Mouse (Mus musculus) hindbrain, embryonic 16.5 days (tissue): ENCODE data around the gene Cant1. TPM values are rescaled to one million over a fixed set of nuclear protein-coding genes. Genes with fewer than 3 reads are reported as not detected.

ENCODE experiments used
- ATAC-seq: fragments of 200-750 bp; cut with Nextera tagmentation; 2 replicates; pipeline ENCODE4 v1.8.0; 2017; ENCODE audit warnings: moderate TSS enrichment, moderate library complexity
- H3K27ac ChIP-seq: fragments of 300-500 bp; sonication (generic); 2 replicates; pipeline ENCODE4 v1.5.1; 2014; ENCODE audit warnings: low read depth, mild to moderate bottlenecking, control low read depth, low read length, moderate library complexity
- H3K27me3 ChIP-seq: fragments of 300-500 bp; sonication (generic); replicated peaks from 2 replicates; pipeline ENCODE4 v1.6.1; 2014; ENCODE audit warnings: low read length; ENCODE audit not compliant: control insufficient read depth, insufficient read depth
- H3K36me3 ChIP-seq: fragments of 300-500 bp; sonication (generic); 2 replicates; pipeline ENCODE4 v1.6.1; 2014; ENCODE audit warnings: mild to moderate bottlenecking, low read length, moderate library complexity, mixed read lengths; ENCODE audit not compliant: control insufficient read depth, insufficient read depth
- H3K4me1 ChIP-seq: fragments of 300-500 bp; sonication (generic); 2 replicates; pipeline ENCODE4 v1.6.1; 2014; ENCODE audit warnings: low read depth, low read length; ENCODE audit not compliant: control insufficient read depth, insufficient read depth
- H3K4me2 ChIP-seq: fragments of 300-500 bp; sonication (generic); 2 replicates; pipeline ENCODE4 v1.6.1; 2014; ENCODE audit warnings: mild to moderate bottlenecking, low read length, control low read depth, moderate library complexity
- H3K4me3 ChIP-seq: fragments of 300-500 bp; sonication (generic); 2 replicates; pipeline ENCODE4 v1.5.1; 2014; ENCODE audit warnings: mild to moderate bottlenecking, low read length, control low read depth, moderate library complexity
- H3K9ac ChIP-seq: fragments of 300-500 bp; sonication (generic); 2 replicates; pipeline ENCODE4 v1.6.1; 2014; ENCODE audit warnings: low read depth, mild to moderate bottlenecking, control low read depth, low read length, moderate library complexity
- H3K9me3 ChIP-seq: fragments of 300-500 bp; sonication (generic); 2 replicates; pipeline ENCODE4 v1.6.1; 2014; ENCODE audit warnings: mild to moderate bottlenecking, low read length, moderate library complexity; ENCODE audit not compliant: control insufficient read depth
- WGBS: fragments of 180-500 bp; shearing (Covaris S2); extraction: QIAGEN DNeasy Blood & Tissue Kit; methylation state at CpG from one replicate; pipeline ENCODE4 v1.1.7; 2014; 5-methylcytosine and 5-hydroxymethylcytosine counted together
- polyA plus RNA-seq: library from polyadenylated mRNA; unstranded; fragments of >200 nt; fragmentation: Nextera tagmentation; extraction: Ambion mirVana; gene quantifications from 2 replicates; pipeline ENCODE4 v1.2.1, GENCODE M21; 2015

Gene Cant1
- polyA plus RNA-seq, 1 experiment from 2014 or later = 25.7 TPM

DNA sequence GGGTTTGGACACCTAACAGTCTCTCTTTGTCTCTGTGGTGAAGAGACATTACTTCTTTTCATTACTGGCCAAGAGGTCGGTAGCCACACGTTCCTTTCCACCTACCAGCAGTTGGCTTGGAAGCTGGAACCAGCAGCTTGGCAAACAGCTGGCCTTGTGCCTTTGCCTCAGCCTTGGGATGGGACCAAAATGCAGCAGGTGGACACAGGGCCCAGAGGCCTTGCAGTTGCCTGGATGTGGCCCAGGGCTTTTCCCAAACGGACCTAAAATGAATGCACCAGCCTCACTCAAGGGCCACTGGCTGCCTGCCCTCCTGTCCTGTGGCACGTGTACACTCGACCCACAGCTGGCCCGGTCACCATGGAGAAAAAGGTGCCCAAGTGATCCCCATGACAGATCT is 32.3 kb upstream of the Cant1 start:
- Histone ChIP-seq H3K4me3 (no peak overlapping the region), H3K27me3 (0 out of 2 replicates have a peak, but pooled peaks cover 6% of the 10 kb centered on the region), H3K9ac (no peak overlapping the region), H3K4me1 (no peaks in the 10 kb centered on the region), H3K9me3 (no peaks in the 10 kb centered on the region), H3K27ac (no peak overlapping the region), H3K36me3 (no peaks in the 10 kb centered on the region), H3K4me2 (no peak overlapping the region)
- ATAC-seq = no peak
- WGBS = 79% methylated on average over 6 of the region's 6 CpGs

DNA sequence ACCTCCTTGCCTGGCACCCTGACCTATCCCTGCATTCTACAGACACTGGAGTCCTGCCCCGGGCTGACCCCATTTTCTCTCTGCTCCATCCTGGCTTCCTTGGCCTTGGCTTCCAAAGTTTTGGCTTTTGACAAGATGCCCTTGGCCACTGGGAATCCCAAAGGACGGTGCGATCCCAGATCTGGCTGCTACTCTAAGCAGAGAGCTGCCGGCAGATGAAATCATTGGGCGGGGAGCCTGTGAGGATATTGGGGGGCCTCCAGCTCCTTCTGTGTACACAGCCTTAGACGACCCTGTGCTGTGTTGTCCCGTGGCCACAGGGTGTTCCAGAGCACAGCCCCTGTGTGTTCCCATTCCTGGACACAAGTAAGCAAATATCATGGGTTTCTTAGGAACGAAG is 29.5 kb upstream of the Cant1 start:
- 80% methylated on average over 8 of the region's 8 CpGs for WGBS
- Histone ChIP-seq H3K27ac (no peak overlapping the region), H3K9ac (no peak overlapping the region), H3K4me2 (no peak overlapping the region), H3K36me3 (no peaks in the 10 kb centered on the region), H3K4me1 (no peaks in the 10 kb centered on the region), H3K27me3 (peaks cover 6% of the 10 kb centered on the region; the same call in 1 of the 2 replicates), H3K9me3 (no peaks in the 10 kb centered on the region), H3K4me3 (no peak overlapping the region)
- ATAC-seq = no peak

DNA sequence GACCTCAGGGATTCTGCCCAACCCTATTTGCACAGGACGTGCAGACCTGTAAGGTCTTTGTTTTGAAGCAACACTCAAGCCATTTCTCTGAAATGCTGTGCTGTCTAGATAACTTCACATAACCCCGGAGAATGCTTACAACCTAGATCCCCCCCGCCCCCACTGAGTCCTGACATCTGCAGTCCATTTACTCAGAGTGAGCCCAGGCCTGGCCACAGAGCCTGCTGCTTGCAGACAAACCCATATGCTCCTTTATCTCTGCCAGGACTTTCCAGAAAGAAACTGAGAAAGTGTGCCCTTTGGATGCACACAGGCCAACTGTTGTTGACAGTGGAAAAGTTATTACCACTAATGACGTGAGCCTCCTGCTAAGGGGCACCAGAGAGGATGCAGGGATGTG is 28.5 kb upstream of the Cant1 start:
- Histone ChIP-seq H3K9me3 (no peaks in the 10 kb centered on the region), H3K27ac (no peak overlapping the region), H3K4me2 (no peak overlapping the region), H3K4me1 (peaks cover 5% of the 10 kb centered on the region; the same call in 1 of the 2 replicates), H3K4me3 (no peak overlapping the region), H3K36me3 (no peaks in the 10 kb centered on the region), H3K27me3 (peaks cover 6% of the 10 kb centered on the region; the same call in 1 of the 2 replicates), H3K9ac (no peak overlapping the region)
- ATAC-seq = no peak
- 72% methylated on average over 4 of the region's 4 CpGs for WGBS

DNA sequence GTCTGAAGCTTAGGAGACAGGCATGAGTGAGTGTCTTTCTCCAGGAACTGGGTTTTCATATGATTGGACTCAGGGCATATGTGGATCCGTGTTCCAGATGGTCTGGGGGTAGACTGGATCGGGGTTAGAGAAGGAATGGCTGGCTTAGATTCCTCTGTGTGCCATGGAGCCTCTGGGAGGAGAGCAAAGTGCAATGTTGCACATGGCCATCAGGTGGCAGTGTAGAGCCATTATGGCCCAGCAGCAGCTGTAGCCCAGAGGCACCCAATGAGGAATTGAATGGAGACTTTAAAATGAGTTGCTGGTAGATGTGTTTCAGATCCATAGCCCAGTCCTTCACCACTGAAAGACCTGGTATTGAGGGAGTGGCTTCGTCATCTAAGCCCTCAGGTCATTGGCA is 27.0 kb upstream of the Cant1 start:
- peaks cover 6% of the 10 kb centered on the region; the same call in 1 of the 2 replicates for H3K27me3 ChIP-seq
- WGBS = 8% methylated on average over 3 of the region's 3 CpGs
- no peak overlapping the region for H3K4me3 ChIP-seq
- no peak overlapping the region for H3K27ac ChIP-seq
- H3K9ac ChIP-seq = no peak overlapping the region
- H3K36me3 ChIP-seq = no peaks in the 10 kb centered on the region
- ATAC-seq = peak; percentile 72
- H3K9me3 ChIP-seq = no peaks in the 10 kb centered on the region
- H3K4me1 ChIP-seq = peaks cover 5% of the 10 kb centered on the region
- no peak overlapping the region for H3K4me2 ChIP-seq

DNA sequence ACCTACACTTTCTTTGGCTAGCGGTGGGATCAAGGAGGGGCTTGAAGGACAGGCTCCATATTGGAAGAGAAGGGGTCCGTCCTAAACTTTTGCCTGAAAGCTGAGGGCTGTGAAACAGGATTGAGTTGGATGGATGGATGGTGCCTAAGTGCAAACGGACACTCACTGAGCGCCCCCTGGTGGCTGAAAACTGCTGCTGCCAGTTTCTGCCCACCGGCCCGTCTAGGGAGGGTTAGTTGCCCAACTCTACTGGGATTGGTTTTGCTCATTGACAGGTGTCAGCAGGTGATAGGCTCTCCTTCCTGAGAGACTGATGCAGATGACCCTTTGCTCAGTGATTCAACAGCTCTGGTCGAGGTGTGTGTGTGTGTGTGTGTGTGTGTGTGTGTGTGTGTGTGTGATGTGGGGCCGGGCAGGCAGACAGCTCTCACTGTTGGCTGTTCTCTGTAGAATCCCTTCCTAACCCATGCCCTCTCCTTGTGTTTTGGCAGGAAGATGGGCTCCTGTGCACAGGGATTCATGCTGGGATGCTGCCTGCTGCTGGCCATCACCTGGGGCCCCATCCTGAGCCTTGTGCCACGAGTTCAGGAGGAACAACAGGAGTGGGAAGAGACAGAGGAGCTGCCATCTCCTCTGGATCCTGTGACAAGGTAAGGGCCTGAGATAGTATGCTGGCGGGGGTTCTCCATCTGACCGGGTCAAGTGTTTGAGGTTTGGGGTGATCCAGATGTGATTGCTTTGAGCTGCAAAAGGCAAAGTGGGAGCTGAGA is 24.5 kb upstream of the Cant1 start:
- WGBS = 31% methylated on average over 10 of the region's 11 CpGs
- no peaks in the 10 kb centered on the region for H3K36me3 ChIP-seq
- peak; percentile 24 for ATAC-seq

DNA sequence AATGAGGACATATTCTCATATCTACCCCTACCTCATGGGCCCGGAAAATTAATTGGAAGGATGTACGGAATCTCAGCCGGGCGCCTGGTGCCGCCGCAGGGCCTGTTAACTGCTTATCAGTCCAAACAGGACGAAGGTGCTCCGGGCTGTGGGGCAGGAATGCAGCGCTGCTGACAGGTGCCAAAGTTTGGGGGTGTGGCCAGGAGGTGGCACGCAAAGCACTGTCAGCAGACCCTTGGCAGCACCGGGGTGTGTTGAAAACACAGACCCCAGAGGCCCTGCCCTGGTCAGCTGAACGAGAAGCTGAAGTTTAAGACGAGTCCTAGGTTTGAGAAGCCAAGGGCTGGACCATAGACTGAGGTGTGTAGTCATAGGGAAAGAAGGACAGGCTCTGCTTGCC is 23.8 kb upstream of the Cant1 start:
- Histone ChIP-seq H3K9ac (no peak overlapping the region), H3K27me3 (no peaks in the 10 kb centered on the region; the same call in 1 of the 2 replicates), H3K9me3 (no peaks in the 10 kb centered on the region), H3K36me3 (no peaks in the 10 kb centered on the region), H3K4me2 (no peak overlapping the region), H3K4me3 (no peak overlapping the region), H3K27ac (no peak overlapping the region), H3K4me1 (peaks cover 21% of the 10 kb centered on the region)
- peak; percentile 5; the same call in 1 of the 2 replicates for ATAC-seq
- WGBS = 60% methylated on average over 13 of the region's 13 CpGs

More for the DNA sequence above, 24.5 kb upstream of the Cant1 start:
- no peak overlapping the region for H3K27ac ChIP-seq
- H3K9ac ChIP-seq = no peak overlapping the region
- H3K27me3 ChIP-seq = no peaks in the 10 kb centered on the region; the same call in 1 of the 2 replicates
- H3K4me3 ChIP-seq = no peak overlapping the region
- H3K9me3 ChIP-seq = no peaks in the 10 kb centered on the region
- no peak overlapping the region for H3K4me2 ChIP-seq
- peaks cover 15% of the 10 kb centered on the region for H3K4me1 ChIP-seq

DNA sequence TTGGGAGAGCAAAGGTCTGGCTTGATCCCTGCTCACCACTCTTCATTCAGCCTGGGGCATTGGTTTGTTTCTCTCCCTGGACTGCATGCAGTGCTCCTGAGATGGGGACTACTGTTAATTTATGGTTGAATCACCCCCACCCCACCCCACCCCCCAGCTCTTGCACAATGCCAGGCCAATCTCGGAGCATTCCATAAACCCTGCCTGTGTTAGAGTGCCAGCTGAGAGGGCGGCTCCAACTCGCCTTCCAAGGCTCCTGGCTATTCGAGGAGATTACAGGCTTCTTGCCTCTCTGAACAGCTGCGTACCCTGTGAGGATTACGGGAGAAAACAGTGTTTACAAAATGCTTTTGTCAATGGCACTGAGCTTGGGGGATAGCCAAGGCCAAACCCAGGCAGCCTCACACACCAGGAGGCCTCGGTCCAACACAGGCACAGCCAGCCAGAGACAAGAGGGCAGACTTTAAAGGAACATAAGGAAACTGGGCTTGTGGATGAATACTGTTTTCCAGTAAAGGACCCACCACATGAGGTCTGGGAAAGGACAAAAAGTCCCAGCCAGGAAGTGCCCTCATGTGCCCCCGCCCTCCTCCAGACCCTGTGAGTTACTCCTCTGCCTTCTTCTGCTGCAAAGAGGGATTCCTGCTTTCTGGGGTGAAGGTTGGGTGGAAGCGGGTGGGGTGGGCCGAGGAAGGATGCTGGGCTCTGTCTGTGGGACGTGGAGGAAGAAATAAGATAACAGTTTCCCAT is 20.0 kb upstream of the Cant1 start:
- H3K4me2 ChIP-seq = peak overlapping the region; percentile 17; the same call in 1 of the 2 replicates
- peak; percentile 28; the same call in 1 of the 2 replicates for ATAC-seq
- no peaks in the 10 kb centered on the region for H3K27me3 ChIP-seq
- no peak overlapping the region for H3K4me3 ChIP-seq
- no peak overlapping the region; the same call in 1 of the 2 replicates for H3K9ac ChIP-seq
- H3K36me3 ChIP-seq = no peaks in the 10 kb centered on the region
- peaks cover 30% of the 10 kb centered on the region for H3K4me1 ChIP-seq
- peak overlapping the region; percentile 54 for H3K27ac ChIP-seq
- 19% methylated on average over 11 of the region's 11 CpGs for WGBS
- no peaks in the 10 kb centered on the region for H3K9me3 ChIP-seq

DNA sequence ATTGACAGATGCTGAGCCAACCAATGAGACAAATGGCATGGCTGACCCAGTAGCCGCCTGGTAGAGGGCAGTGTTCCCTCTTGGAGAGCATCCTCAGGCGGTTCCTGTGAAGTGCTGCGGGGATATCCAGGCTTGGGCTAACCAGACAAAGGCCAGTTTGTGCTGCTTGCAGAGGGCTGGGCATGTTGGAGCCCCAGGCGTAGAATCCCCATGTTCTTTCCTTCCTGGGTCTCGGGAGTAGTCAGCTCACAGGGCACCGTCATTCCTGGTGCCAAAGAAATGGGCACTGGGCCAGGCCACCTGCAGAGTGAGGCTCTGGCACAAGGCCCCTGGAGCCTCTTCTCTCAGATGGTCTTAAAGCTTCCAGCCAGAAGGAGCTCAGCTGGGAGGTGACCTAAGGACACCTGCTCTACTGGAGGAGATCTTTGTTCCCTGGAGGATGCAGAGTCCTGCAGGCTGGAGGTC is 17.6 kb upstream of the Cant1 start:
- Histone ChIP-seq H3K4me2 (no peak overlapping the region), H3K9me3 (no peaks in the 10 kb centered on the region), H3K4me1 (peaks cover 30% of the 10 kb centered on the region), H3K27ac (peak overlapping the region; percentile 56; the same call in 1 of the 2 replicates), H3K9ac (no peak overlapping the region), H3K27me3 (no peaks in the 10 kb centered on the region), H3K4me3 (no peak overlapping the region), H3K36me3 (no peaks in the 10 kb centered on the region)
- peak; percentile 81 for ATAC-seq
- 22% methylated on average over 6 of the region's 6 CpGs for WGBS

DNA sequence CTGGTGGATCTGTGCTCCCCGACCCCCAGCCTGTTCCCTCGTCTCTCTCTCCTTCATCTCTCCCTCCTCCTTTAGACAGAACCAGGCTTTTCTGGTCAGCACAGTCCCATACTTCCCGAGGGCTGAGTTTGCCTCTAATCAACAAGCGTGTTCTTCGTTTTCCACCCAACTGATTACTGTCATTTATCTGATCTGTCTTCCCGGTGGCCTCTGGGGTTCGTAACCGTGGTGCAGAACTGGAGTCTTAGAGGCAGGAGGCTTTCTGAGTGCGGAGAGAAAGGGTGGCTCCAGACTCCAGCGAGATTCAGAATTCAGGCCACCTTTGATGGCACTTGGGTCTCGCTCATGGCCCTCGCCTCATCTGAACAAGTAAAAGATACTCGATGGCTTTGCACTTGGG is 15.2 kb upstream of the Cant1 start:
- Histone ChIP-seq H3K27ac (peak overlapping the region; percentile 39), H3K4me3 (no peak overlapping the region; the same call in 1 of the 2 replicates), H3K4me2 (peak overlapping the region; percentile 41), H3K27me3 (no peaks in the 10 kb centered on the region), H3K36me3 (no peaks in the 10 kb centered on the region), H3K4me1 (peaks cover 32% of the 10 kb centered on the region), H3K9ac (peak overlapping the region; percentile 18; the same call in 1 of the 2 replicates), H3K9me3 (no peaks in the 10 kb centered on the region)
- ATAC-seq = no peak
- 46% methylated on average over 13 of the region's 13 CpGs for WGBS
